Mouse (Mus musculus) adrenal gland, postnatal 10 days (tissue): Measurements from ENCODE around the gene 1810024B03Rik. TPM values are rescaled to one million over a fixed set of nuclear protein-coding genes. Genes with fewer than 3 reads are reported as not detected.

ENCODE experiments used
- DNase-seq: peaks from one replicate; pipeline ENCODE4 v3.0.0; 2021; ENCODE audit warnings: mixed read lengths
- total RNA-seq, 2 experiments: library from RNA; stranded (reverse); gene quantifications; 2 replicates each; pipeline ENCODE4 v1.2.3; 2021

The 1810024B03Rik gene
- total RNA-seq, 2 experiments from 2014 or later = 1.3 to 1.8 TPM

- peak; percentile 84 for DNase-seq
Measured at GRCm38 (mm10) chr2:127182598-127183381, 25.3 kb downstream of the 1810024B03Rik start.

- peak; percentile 18 for DNase-seq
Measured at GRCm38 (mm10) chr2:127166261-127166660, 41.8 kb downstream of the 1810024B03Rik start.

DNA sequence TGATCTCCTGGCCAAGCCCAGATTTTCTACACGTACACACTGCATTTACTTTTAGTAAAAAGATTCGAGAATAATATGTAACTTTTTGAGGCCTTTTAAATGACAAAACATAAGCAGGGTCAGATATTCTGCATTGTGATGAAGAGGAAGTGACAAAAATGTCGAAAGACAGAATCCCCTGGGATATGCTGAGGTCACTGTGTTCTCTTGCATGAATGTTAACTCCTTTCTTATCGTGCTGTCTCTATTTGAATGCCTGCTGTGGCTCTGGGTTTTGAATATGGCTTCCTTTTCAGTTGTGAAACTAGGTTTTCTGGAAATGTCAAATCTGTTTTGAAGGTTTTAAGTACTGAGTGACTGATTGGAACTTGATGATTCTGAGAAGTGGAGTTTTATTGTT, 42.4 kb downstream of the 1810024B03Rik start:
- no peak for DNase-seq

DNA sequence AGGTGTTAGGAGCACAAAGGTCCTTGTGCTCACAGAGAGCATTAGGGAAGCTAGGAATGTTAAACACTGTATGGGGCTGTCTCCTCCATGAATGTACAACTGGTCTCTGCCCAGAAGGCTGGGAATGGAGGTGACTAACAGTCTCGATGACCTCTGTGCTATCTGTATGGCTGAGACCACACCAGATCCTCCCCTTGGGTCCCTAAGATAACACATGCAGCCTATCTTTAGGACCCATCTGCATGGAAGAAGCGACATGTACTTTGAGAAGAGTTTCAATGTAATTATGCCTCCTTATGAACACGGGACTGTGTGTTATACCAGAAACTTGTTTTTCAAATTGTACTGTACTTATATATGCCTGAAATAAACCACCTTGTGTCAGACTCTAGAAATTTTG, 62.4 kb downstream of the 1810024B03Rik start:
- no peak for DNase-seq

GRCm38 (mm10) chr2:127143158-127144063, 64.7 kb downstream of the 1810024B03Rik start, which contains the start of gene Itpripl1:
Gene Itpripl1, minus strand, starts transcription at chr2:127143442.
- DNase-seq = peak; percentile 89

GRCm38 (mm10) chr2:127142577-127143157, 65.4 kb downstream of the 1810024B03Rik start:
- DNase-seq = no peak

GRCm38 (mm10) chr2:127142031-127142430, 66.0 kb downstream of the 1810024B03Rik start:
- DNase-seq = no peak

GRCm38 (mm10) chr2:127140011-127140410, 68.1 kb downstream of the 1810024B03Rik start:
- DNase-seq = no peak

DNA sequence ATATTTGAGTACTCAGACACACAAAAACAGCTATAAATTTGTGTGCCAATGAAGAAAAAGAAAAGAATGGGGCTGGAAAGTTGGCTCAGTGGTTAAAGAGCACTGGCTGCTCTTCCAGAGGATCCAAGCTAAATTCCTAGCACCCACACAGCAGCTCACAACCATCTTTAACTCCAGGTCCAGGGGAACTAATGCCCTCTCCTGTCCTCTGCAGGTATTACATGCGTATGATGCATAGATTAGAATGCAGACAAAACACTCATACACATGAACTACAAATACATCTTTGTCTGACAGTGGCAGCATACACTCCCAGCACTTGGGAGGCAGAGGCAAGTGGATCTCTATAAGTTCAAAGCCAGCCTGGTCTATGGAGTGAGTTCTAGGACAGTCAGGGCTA, 68.5 kb downstream of the 1810024B03Rik start:
- DNase-seq = no peak

DNA sequence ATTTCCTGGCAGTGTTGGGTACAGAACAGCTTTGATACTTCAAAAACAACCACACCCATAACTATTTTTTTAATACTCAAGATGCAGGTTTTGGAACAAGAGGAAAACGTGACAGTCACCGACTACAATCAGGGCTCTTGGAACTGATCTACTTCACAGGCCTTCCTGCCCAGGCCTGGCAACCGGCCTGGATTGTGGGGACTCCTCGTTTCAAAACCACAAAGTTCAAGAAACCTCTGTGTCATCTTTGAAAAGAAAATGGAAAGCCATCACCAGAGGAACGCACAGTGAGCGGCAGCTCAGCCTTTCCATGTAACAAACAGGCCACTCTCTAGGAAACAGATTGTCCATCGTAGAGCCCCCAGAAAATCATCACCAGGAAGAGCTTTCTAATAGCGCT, 69.0 kb downstream of the 1810024B03Rik start:
- no peak for DNase-seq

DNA sequence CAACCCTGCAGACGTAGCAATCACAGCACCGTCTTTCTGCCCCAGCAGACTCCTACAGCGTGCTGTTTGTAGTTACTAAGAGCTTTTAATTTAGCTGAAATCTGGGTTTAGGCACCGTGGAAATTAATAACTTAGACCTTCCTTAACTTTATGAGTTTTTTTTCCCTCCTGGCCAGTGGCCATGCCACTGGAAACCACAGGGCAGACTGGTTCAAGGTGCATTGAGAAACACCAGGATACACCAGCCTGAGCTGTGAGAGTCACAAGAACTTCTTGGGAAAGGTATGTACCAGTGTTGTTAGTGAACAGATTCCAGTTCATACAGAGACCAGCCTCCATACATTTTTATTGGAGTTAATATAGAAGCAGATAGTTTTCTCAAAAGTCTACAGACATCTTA, 69.6 kb downstream of the 1810024B03Rik start:
- no peak for DNase-seq

DNA sequence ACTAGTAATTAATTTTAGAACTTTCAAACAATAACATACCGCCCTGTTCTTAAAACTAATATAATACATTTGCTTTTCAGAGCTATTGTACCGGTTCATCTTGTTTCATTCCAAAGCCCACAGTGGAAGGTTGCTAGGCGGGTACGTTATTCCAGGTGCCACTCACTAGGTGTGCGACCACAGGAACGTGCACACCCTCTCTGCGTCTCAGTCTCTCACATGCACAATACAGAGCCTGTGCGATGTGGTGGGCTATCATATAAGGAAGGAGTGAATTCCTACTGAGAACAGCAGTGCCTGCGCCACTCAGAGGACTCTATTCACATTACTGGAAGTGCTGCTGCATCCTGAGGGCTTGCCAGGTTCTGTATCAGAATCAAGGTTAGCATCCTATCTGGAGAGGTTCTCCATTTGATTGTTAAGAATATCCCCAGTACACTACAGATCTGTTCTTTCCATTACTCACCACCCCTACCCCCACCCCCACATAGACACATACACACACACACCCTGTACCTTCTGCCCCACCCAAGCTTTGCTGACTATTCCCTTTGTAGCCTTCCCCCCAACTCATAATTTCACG, 70.2 kb downstream of the 1810024B03Rik start:
- DNase-seq = no peak

DNA sequence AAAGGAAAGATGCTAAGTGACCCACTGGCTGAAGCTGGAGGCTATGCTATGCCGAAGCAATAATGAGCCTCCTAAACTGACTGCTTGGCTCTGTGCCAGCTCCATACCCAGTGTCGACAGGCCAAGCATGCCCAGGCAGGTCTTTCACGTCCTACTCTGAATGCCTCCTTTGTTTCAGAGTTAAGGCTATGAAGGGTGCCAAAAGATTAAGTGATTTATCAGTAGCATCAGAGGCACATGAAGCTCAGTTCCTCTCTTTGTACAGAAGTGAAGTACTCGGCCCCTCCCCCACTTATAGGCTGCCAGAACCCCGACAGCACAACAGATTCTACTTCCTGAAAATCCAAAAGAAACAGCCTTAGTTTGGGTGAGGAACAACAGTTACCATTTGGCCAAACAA, 71.1 kb downstream of the 1810024B03Rik start:
- peak; percentile 53 for DNase-seq

Other genes starting within 250 kb of the 1810024B03Rik start
- 10 to 100 TPM in 1 of 2 experiments, 1 to 10 TPM in 1; 8.9 to 12.8 TPM for gene Ap4e1, start 199.6 kb downstream of the 1810024B03Rik start, total RNA-seq
- 10 to 100 TPM; 38.7 to 39.9 TPM for gene Blvra, start 137.6 kb downstream of the 1810024B03Rik start, total RNA-seq
- gene Ncaph, start 74.3 kb downstream of the 1810024B03Rik start, total RNA-seq = 10 to 100 TPM; 15.8 to 18.3 TPM
- 10 to 100 TPM; 13.2 to 13.8 TPM for gene Itpripl1, start 64.8 kb downstream of the 1810024B03Rik start, total RNA-seq
- gene Snrnp200, start 106 bp upstream of the 1810024B03Rik start, total RNA-seq = 10 to 100 TPM; 58.9 to 70.8 TPM
- gene Ciao1, start 39.5 kb upstream of the 1810024B03Rik start, total RNA-seq = 10 to 100 TPM; 85.9 to 93.7 TPM
- 10 to 100 TPM; 55.4 to 56.4 TPM for gene Tmem127, start 39.6 kb upstream of the 1810024B03Rik start, total RNA-seq
- gene Stard7, start 61.9 kb upstream of the 1810024B03Rik start, total RNA-seq = 100 to 1,000 TPM; 143 to 175 TPM
- gene Dusp2, start 127.9 kb upstream of the 1810024B03Rik start, total RNA-seq = 1 to 10 TPM; 4.2 to 5.5 TPM
- gene Astl, start 130.4 kb upstream of the 1810024B03Rik start, total RNA-seq = under 1 TPM in 1 of 2 experiments, not detected in 1; 0.21 TPM
- gene Adra2b, start 154.9 kb upstream of the 1810024B03Rik start, total RNA-seq = 1 to 10 TPM; 2.6 to 2.7 TPM
- under 1 TPM; 0.48 to 0.58 TPM for gene Gpat2, start 216.9 kb upstream of the 1810024B03Rik start, total RNA-seq
- 10 to 100 TPM; 44.4 to 52.4 TPM for gene Fahd2a, start 236.3 kb upstream of the 1810024B03Rik start, total RNA-seq